Mouse (Mus musculus): ENCODE data around the gene Etl4.

DNA sequence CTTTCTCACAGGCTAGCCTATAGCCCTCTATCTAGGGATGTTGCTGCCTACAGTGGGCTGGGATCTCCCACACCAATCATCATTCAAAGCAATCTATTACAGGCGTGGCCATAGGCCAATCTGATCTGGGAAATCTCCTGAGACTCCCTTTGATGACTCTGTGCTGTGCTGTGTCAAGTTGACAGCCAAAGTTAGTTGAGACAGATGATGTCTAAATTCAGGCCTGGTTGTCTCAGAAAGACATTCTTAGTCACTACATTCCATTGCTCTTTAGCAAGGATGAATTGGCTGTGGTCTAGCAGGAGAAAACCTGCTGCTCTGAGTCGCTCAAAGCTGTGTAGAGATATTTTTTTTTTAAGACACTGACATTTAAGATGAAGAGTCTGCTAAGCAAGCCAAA is 374.8 kb downstream of the Etl4 start:
- TF ChIP-seq POLR2A (IDR thresholded peaks at IDR 0.05; ENCODE audit: extremely low read depth, insufficient read depth, low read length) (no peak), CTCF (IDR thresholded peaks at IDR 0.05; ENCODE audit: low read depth, low read length) (no peak)
